Mouse (Mus musculus): ENCODE data around the gene Ctla4. TPM values are rescaled to one million over a fixed set of nuclear protein-coding genes. Genes with fewer than 3 reads are reported as not detected.

Ctla4 gene
- polyA plus RNA-seq, 1 experiment: not detected

DNA sequence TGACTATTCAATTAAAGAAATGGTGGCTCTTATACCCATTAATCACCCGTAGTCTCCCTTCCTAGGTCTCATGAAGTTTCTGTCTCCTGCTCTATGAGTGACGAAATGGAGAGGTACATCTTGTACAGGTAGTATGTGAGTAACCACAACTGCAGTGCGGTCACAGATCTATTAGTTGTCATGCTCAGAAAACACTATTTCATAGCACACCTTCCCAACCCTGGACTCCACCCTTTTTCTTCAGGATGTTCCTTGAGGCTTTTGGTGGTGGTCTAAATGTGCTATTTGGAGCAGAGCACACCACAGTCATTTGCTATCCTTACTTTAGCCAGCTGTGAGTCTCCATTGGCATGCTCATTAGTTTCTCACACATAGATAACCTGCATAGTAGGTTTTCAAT is 42.2 kb downstream of the Ctla4 start:
- no peak overlapping the region for H3K4me2 ChIP-seq (ENCODE audit: low read depth)
- H3ac ChIP-seq (ENCODE audit: control insufficient read depth, insufficient read length): no peak overlapping the region
- peaks cover 11% of the 10 kb centered on the region for H3K27me3 ChIP-seq (ENCODE audit: control insufficient read depth, insufficient read depth, insufficient read length)
- no peaks in the 10 kb centered on the region for H3K36me3 ChIP-seq (ENCODE audit: control insufficient read depth, insufficient read depth)
- TF ChIP-seq TCF12 (IDR thresholded peaks at IDR 0.05; ENCODE audit: insufficient read depth, poor library complexity, severe bottlenecking): no peak
- no peak for TF ChIP-seq MAX (IDR thresholded peaks at IDR 0.05; ENCODE audit: low read depth)
- no peak for TF ChIP-seq CEBPB (IDR thresholded peaks at IDR 0.05; ENCODE audit: insufficient read depth, poor library complexity, severe bottlenecking)
- no peak for TF ChIP-seq REST (IDR thresholded peaks at IDR 0.05; ENCODE audit: insufficient read depth, insufficient read length)
- no peak for TF ChIP-seq MYOD1 (IDR thresholded peaks at IDR 0.05; ENCODE audit: control insufficient read depth in 1 of 3, insufficient read length in 2 of 3, low read depth in 2 of 3)
- TF ChIP-seq POLR2AphosphoS2 (IDR thresholded peaks at IDR 0.05; ENCODE audit: insufficient read length, low read depth): no peak
- no peak for TF ChIP-seq POLR2A (IDR thresholded peaks at IDR 0.05; ENCODE audit: insufficient read length, low read depth)
- no peak for TF ChIP-seq E2F4 (IDR thresholded peaks at IDR 0.05; ENCODE audit: insufficient read depth)
- TF ChIP-seq SRF (IDR thresholded peaks at IDR 0.05; ENCODE audit: control insufficient read depth, insufficient read length, low read depth): no peak
- no peak for TF ChIP-seq USF1 (IDR thresholded peaks at IDR 0.05; ENCODE audit: low read depth)
- TF ChIP-seq TCF3 (IDR thresholded peaks at IDR 0.05; ENCODE audit: insufficient read length, low read depth): no peak
- no peak for TF ChIP-seq MYOG (IDR thresholded peaks at IDR 0.05; ENCODE audit: control insufficient read depth in 1 of 3, insufficient read depth in 1 of 3, insufficient read length in 2 of 3, low read depth in 2 of 3)
- no peaks in the 10 kb centered on the region for H3K79me2 ChIP-seq (ENCODE audit: control insufficient read depth, insufficient read depth)
- H3K4me3 ChIP-seq: no peak overlapping the region

DNA sequence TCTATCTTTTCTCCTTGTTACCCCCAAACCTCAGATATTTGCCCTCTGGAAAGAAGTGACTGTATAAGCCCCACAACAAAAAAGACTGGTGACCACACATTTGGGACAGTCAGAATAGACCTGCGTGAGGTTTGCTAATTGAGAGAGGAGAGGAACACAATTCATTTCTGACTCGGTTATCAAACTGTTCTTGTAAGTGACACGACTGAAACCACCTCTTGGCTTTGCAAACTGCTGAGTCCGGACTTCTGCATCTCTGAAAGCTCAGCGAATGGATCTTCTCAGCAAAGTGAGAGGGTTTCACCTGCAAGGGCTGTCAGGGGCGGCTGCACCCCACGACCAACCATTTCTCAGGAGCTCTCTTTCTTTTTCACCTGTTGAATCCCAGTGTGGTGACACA is 43.6 kb downstream of the Ctla4 start:
- Histone ChIP-seq H3ac (ENCODE audit: control insufficient read depth, insufficient read length) (no peak overlapping the region), H3K4me3 (no peak overlapping the region), H3K27me3 (ENCODE audit: control insufficient read depth, insufficient read depth, insufficient read length) (peaks cover 11% of the 10 kb centered on the region), H3K36me3 (ENCODE audit: control insufficient read depth, insufficient read depth) (no peaks in the 10 kb centered on the region), H3K79me2 (ENCODE audit: control insufficient read depth, insufficient read depth) (no peaks in the 10 kb centered on the region), H3K4me2 (ENCODE audit: low read depth) (no peak overlapping the region)
- TF ChIP-seq USF1 (IDR thresholded peaks at IDR 0.05; ENCODE audit: low read depth): no peak
- TF ChIP-seq TCF12 (IDR thresholded peaks at IDR 0.05; ENCODE audit: insufficient read depth, poor library complexity, severe bottlenecking): no peak
- no peak for TF ChIP-seq TCF3 (IDR thresholded peaks at IDR 0.05; ENCODE audit: insufficient read length, low read depth)
- no peak for TF ChIP-seq MYOD1 (IDR thresholded peaks at IDR 0.05; ENCODE audit: control insufficient read depth in 1 of 3, insufficient read length in 2 of 3, low read depth in 2 of 3)
- TF ChIP-seq POLR2A (IDR thresholded peaks at IDR 0.05; ENCODE audit: insufficient read length, low read depth): no peak
- no peak for TF ChIP-seq E2F4 (IDR thresholded peaks at IDR 0.05; ENCODE audit: insufficient read depth)
- TF ChIP-seq REST (IDR thresholded peaks at IDR 0.05; ENCODE audit: insufficient read depth, insufficient read length): no peak
- no peak for TF ChIP-seq MAX (IDR thresholded peaks at IDR 0.05; ENCODE audit: low read depth)
- TF ChIP-seq SRF (IDR thresholded peaks at IDR 0.05; ENCODE audit: control insufficient read depth, insufficient read length, low read depth): no peak
- TF ChIP-seq CEBPB (IDR thresholded peaks at IDR 0.05; ENCODE audit: insufficient read depth, poor library complexity, severe bottlenecking): no peak

DNA sequence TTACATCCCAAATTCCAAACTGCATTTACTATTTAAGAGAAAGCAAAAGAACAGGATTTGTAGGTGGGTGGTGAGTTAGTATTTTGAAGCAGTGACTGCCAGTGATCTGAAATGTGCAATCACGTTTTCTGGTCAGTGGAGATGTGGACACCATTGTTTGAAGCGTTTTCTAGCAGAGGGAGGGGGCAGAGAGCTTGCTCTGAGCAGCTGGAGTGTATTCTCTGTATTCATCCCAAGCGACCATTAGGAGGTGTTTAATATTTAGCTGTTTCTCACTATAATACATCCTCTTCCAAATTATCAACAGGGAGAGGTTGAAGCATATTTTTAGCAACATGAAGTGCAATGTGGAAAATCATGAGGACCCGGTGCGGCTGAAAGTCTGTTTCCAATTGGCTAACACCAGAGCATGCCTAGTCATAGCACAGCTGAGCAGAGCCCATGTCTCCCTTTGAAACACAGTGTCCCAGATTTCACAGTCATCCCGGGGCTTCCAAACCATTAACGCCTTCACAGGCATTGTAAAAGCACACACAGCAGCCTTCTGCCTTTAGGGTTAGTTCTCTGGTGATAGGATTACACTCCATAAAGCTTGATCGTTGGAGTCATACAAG is 49.3 kb downstream of the Ctla4 start:
- TF ChIP-seq REST (IDR thresholded peaks at IDR 0.05; ENCODE audit: insufficient read depth, insufficient read length): no peak
- no peak for TF ChIP-seq E2F4 (IDR thresholded peaks at IDR 0.05; ENCODE audit: insufficient read depth)
- TF ChIP-seq CEBPB (IDR thresholded peaks at IDR 0.05; ENCODE audit: insufficient read depth, poor library complexity, severe bottlenecking): no peak
- TF ChIP-seq MAX (IDR thresholded peaks at IDR 0.05; ENCODE audit: low read depth): no peak
- no peak for TF ChIP-seq POLR2AphosphoS2 (IDR thresholded peaks at IDR 0.05; ENCODE audit: insufficient read length, low read depth)
- TF ChIP-seq MYOD1 (IDR thresholded peaks at IDR 0.05; ENCODE audit: control insufficient read depth in 1 of 3, insufficient read length in 2 of 3, low read depth in 2 of 3): no peak
- no peak for TF ChIP-seq SRF (IDR thresholded peaks at IDR 0.05; ENCODE audit: control insufficient read depth, insufficient read length, low read depth)
- TF ChIP-seq MYOG (IDR thresholded peaks at IDR 0.05; ENCODE audit: control insufficient read depth in 1 of 3, insufficient read depth in 1 of 3, insufficient read length in 2 of 3, low read depth in 2 of 3): no peak
- no peak for TF ChIP-seq TCF12 (IDR thresholded peaks at IDR 0.05; ENCODE audit: insufficient read depth, poor library complexity, severe bottlenecking)
- no peak for TF ChIP-seq TCF3 (IDR thresholded peaks at IDR 0.05; ENCODE audit: insufficient read length, low read depth)
- no peak for TF ChIP-seq USF1 (IDR thresholded peaks at IDR 0.05; ENCODE audit: low read depth)
- TF ChIP-seq POLR2A (IDR thresholded peaks at IDR 0.05; ENCODE audit: insufficient read length, low read depth): no peak
- peak overlapping the region; percentile 16 for H3K4me2 ChIP-seq (ENCODE audit: low read depth)
- H3K36me3 ChIP-seq (ENCODE audit: control insufficient read depth, insufficient read depth): no peaks in the 10 kb centered on the region
- peaks cover 4% of the 10 kb centered on the region for H3K27me3 ChIP-seq (ENCODE audit: control insufficient read depth, insufficient read depth, insufficient read length)
- no peak overlapping the region for H3ac ChIP-seq (ENCODE audit: control insufficient read depth, insufficient read length)
- no peaks in the 10 kb centered on the region for H3K79me2 ChIP-seq (ENCODE audit: control insufficient read depth, insufficient read depth)
- no peak overlapping the region for H3K4me3 ChIP-seq

DNA sequence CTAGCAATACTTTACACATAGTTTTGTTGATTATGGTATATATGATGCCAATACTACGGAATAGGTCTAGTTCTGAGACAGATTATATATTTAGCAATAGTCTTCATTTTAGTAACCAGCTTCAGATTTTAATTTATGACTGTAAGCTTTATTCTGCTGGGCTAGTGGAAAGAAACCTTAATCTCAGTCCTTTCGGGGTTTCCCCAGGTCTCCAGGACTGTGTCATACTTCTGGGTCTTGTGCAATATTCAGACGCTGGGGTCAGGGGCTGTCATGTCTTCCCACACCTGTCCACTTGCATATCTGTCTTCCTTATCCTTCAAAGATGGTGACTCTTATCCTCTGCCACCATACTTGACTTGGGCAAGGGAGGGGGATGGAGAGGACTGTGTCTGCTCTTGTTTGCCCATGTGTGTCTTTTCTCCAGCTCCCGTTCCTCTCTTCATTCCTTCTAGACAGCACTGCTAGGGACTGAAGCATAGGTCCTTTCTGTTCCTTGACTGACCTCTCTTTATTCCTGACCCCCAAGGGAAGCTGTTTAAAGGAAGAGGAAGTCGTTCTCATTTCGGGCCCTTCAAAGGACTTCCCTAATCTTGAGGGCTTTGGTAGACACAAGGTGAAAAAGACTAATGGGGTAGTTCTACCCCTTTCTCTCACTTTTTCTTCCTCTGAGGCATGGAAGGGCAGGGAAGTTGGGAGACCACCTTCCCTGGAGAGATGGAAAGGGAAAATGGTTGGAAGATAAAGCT is 50.3 kb downstream of the Ctla4 start:
- no peak for TF ChIP-seq MAX (IDR thresholded peaks at IDR 0.05; ENCODE audit: low read depth)
- Histone ChIP-seq H3K4me2 (ENCODE audit: low read depth) (no peak overlapping the region), H3K27me3 (ENCODE audit: control insufficient read depth, insufficient read depth, insufficient read length) (peaks cover 4% of the 10 kb centered on the region), H3ac (ENCODE audit: control insufficient read depth, insufficient read length) (no peak overlapping the region), H3K4me3 (no peak overlapping the region), H3K36me3 (ENCODE audit: control insufficient read depth, insufficient read depth) (no peaks in the 10 kb centered on the region), H3K79me2 (ENCODE audit: control insufficient read depth, insufficient read depth) (no peaks in the 10 kb centered on the region)

DNA sequence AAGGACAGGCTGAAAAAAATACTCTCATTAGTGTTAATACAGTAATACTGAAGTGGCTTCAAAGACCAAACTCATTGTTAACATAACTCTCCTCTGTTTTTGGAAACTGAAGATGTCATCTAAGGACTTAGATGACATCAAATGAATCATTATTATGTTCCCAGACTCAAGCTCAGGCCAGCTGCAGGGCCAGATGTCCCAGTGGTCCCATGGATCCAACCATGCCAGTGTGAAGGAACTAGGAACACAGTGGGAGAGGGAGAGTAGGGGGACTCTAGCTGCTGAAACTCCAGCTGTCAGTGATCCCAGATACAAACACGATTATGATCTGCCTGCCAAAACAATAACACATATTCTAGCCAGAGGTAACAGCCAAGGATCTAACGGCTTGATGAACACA is 51.5 kb downstream of the Ctla4 start:
- Histone ChIP-seq H3K27me3 (ENCODE audit: control insufficient read depth, insufficient read depth, insufficient read length) (peaks cover 4% of the 10 kb centered on the region), H3K79me2 (ENCODE audit: control insufficient read depth, insufficient read depth) (no peaks in the 10 kb centered on the region), H3K36me3 (ENCODE audit: control insufficient read depth, insufficient read depth) (no peaks in the 10 kb centered on the region), H3ac (ENCODE audit: control insufficient read depth, insufficient read length) (no peak overlapping the region), H3K4me2 (ENCODE audit: low read depth) (no peak overlapping the region), H3K4me3 (no peak overlapping the region)
- TF ChIP-seq POLR2AphosphoS2 (IDR thresholded peaks at IDR 0.05; ENCODE audit: insufficient read length, low read depth) (no peak), REST (IDR thresholded peaks at IDR 0.05; ENCODE audit: insufficient read depth, insufficient read length) (no peak), MYOD1 (IDR thresholded peaks at IDR 0.05; ENCODE audit: control insufficient read depth in 1 of 3, insufficient read length in 2 of 3, low read depth in 2 of 3) (no peak), USF1 (IDR thresholded peaks at IDR 0.05; ENCODE audit: low read depth) (no peak), TCF3 (IDR thresholded peaks at IDR 0.05; ENCODE audit: insufficient read length, low read depth) (no peak)
